Mouse (Mus musculus): ENCODE data around the gene Olfr54.

GRCm38 (mm10) chr11:51013936-51014335 lies at the start of gene Olfr54:
- no peak for TF ChIP-seq FLI1 (IDR thresholded peaks at IDR 0.05; ENCODE audit: low read length)
- no peak for TF ChIP-seq GATA1 (IDR thresholded peaks at IDR 0.05; ENCODE audit: borderline replicate concordance, low read length)

Data from megakaryocyte, embryonic 14.5 days (primary cell).